Mouse (Mus musculus): Measurements from ENCODE around the gene Fcrl1. TPM values are rescaled to one million over a fixed set of nuclear protein-coding genes. Genes with fewer than 3 reads are reported as not detected.
A peak's percentile ranks its signal among the peaks of the same experiment; 100 is the strongest.

Gene Fcrl1
- polyA plus RNA-seq, 1 experiment, result 0.29 TPM

GRCm38 (mm10) chr3:87398809-87399208 lies 22.6 kb downstream of the Fcrl1 start:
- H3K27ac ChIP-seq (ENCODE audit: insufficient read depth, low read length), result no peak overlapping the region
- TF ChIP-seq CTCF (IDR thresholded peaks at IDR 0.05; ENCODE audit: borderline replicate concordance, insufficient read depth, low read depth, low read length) (no peak), POLR2A (IDR thresholded peaks at IDR 0.05; ENCODE audit: borderline replicate concordance, insufficient read depth, low read length) (no peak)
- 60% methylated on average over 4 of the region's 4 CpGs for WGBS
- H3K4me3 ChIP-seq (replicated peaks; ENCODE audit: insufficient read depth, low read depth, low read length), result no peak overlapping the region
- H3K4me1 ChIP-seq (ENCODE audit: control insufficient read depth, insufficient read depth, low read length), result no peaks in the 10 kb centered on the region
- H3K27me3 ChIP-seq (ENCODE audit: control insufficient read depth, insufficient read depth, low read length), result no peaks in the 10 kb centered on the region
- DNase-seq, result no peak

GRCm38 (mm10) chr3:87399906-87400305 lies 23.7 kb downstream of the Fcrl1 start:
- Histone ChIP-seq H3K27ac (ENCODE audit: insufficient read depth, low read length) (no peak overlapping the region), H3K4me1 (ENCODE audit: control insufficient read depth, insufficient read depth, low read length) (no peaks in the 10 kb centered on the region), H3K27me3 (ENCODE audit: control insufficient read depth, insufficient read depth, low read length) (no peaks in the 10 kb centered on the region), H3K4me3 (replicated peaks; ENCODE audit: insufficient read depth, low read depth, low read length) (no peak overlapping the region)
- no peak for DNase-seq
- TF ChIP-seq CTCF (IDR thresholded peaks at IDR 0.05; ENCODE audit: borderline replicate concordance, insufficient read depth, low read depth, low read length) (no peak), POLR2A (IDR thresholded peaks at IDR 0.05; ENCODE audit: borderline replicate concordance, insufficient read depth, low read length) (no peak)
- WGBS, result 79% methylated on average over 4 of the region's 4 CpGs

- no peaks in the 10 kb centered on the region for H3K4me1 ChIP-seq (ENCODE audit: control insufficient read depth, insufficient read depth, low read length)
- TF ChIP-seq POLR2A (IDR thresholded peaks at IDR 0.05; ENCODE audit: borderline replicate concordance, insufficient read depth, low read length) (no peak), CTCF (IDR thresholded peaks at IDR 0.05; ENCODE audit: borderline replicate concordance, insufficient read depth, low read depth, low read length) (no peak)
- H3K27ac ChIP-seq (ENCODE audit: insufficient read depth, low read length), result no peak overlapping the region
- WGBS, result 59% methylated on average over 5 of the region's 5 CpGs
- H3K27me3 ChIP-seq (ENCODE audit: control insufficient read depth, insufficient read depth, low read length), result no peaks in the 10 kb centered on the region
- no peak for DNase-seq
- H3K4me3 ChIP-seq (replicated peaks; ENCODE audit: insufficient read depth, low read depth, low read length), result no peak overlapping the region
Observed at GRCm38 (mm10) chr3:87401321-87401720, 25.1 kb downstream of the Fcrl1 start.

GRCm38 (mm10) chr3:87408171-87408570 lies 32.0 kb downstream of the Fcrl1 start:
- no peaks in the 10 kb centered on the region for H3K4me1 ChIP-seq (ENCODE audit: control insufficient read depth, insufficient read depth, low read length)
- 33% methylated on average over 4 of the region's 4 CpGs for WGBS
- TF ChIP-seq CTCF (IDR thresholded peaks at IDR 0.05; ENCODE audit: borderline replicate concordance, insufficient read depth, low read depth, low read length), result peak; percentile 18; the same call in 1 of the 2 replicates
- TF ChIP-seq POLR2A (IDR thresholded peaks at IDR 0.05; ENCODE audit: borderline replicate concordance, insufficient read depth, low read length), result no peak
- DNase-seq, result no peak
- H3K4me3 ChIP-seq (replicated peaks; ENCODE audit: insufficient read depth, low read depth, low read length), result no peak overlapping the region
- no peak overlapping the region for H3K27ac ChIP-seq (ENCODE audit: insufficient read depth, low read length)
- H3K27me3 ChIP-seq (ENCODE audit: control insufficient read depth, insufficient read depth, low read length), result no peaks in the 10 kb centered on the region

- no peaks in the 10 kb centered on the region for H3K4me1 ChIP-seq (ENCODE audit: control insufficient read depth, insufficient read depth, low read length)
- no peak overlapping the region for H3K27ac ChIP-seq (ENCODE audit: insufficient read depth, low read length)
- H3K27me3 ChIP-seq (ENCODE audit: control insufficient read depth, insufficient read depth, low read length), result no peaks in the 10 kb centered on the region
- no peak for DNase-seq
- 68% methylated on average over 4 of the region's 4 CpGs for WGBS
- TF ChIP-seq CTCF (IDR thresholded peaks at IDR 0.05; ENCODE audit: borderline replicate concordance, insufficient read depth, low read depth, low read length) (no peak), POLR2A (IDR thresholded peaks at IDR 0.05; ENCODE audit: borderline replicate concordance, insufficient read depth, low read length) (no peak)
- H3K4me3 ChIP-seq (replicated peaks; ENCODE audit: insufficient read depth, low read depth, low read length), result no peak overlapping the region
Observed at GRCm38 (mm10) chr3:87409196-87409935, 33.2 kb downstream of the Fcrl1 start.

- no peaks in the 10 kb centered on the region for H3K27me3 ChIP-seq (ENCODE audit: control insufficient read depth, insufficient read depth, low read length)
- 85% methylated on average over 6 of the region's 6 CpGs for WGBS
- H3K4me1 ChIP-seq (ENCODE audit: control insufficient read depth, insufficient read depth, low read length), result no peaks in the 10 kb centered on the region
- no peak for DNase-seq
- no peak overlapping the region for H3K4me3 ChIP-seq (replicated peaks; ENCODE audit: insufficient read depth, low read depth, low read length)
- no peak overlapping the region for H3K27ac ChIP-seq (ENCODE audit: insufficient read depth, low read length)
- no peak for TF ChIP-seq CTCF (IDR thresholded peaks at IDR 0.05; ENCODE audit: borderline replicate concordance, insufficient read depth, low read depth, low read length)
- TF ChIP-seq POLR2A (IDR thresholded peaks at IDR 0.05; ENCODE audit: borderline replicate concordance, insufficient read depth, low read length), result no peak
Observed at GRCm38 (mm10) chr3:87410605-87411004, 34.4 kb downstream of the Fcrl1 start.

GRCm38 (mm10) chr3:87411150-87411549 lies 35.0 kb downstream of the Fcrl1 start:
- Histone ChIP-seq H3K27ac (ENCODE audit: insufficient read depth, low read length) (no peak overlapping the region), H3K27me3 (ENCODE audit: control insufficient read depth, insufficient read depth, low read length) (no peaks in the 10 kb centered on the region), H3K4me3 (replicated peaks; ENCODE audit: insufficient read depth, low read depth, low read length) (no peak overlapping the region), H3K4me1 (ENCODE audit: control insufficient read depth, insufficient read depth, low read length) (no peaks in the 10 kb centered on the region)
- DNase-seq, result peak; percentile 22 to 36
- TF ChIP-seq CTCF (IDR thresholded peaks at IDR 0.05; ENCODE audit: borderline replicate concordance, insufficient read depth, low read depth, low read length), result peak; percentile 79
- TF ChIP-seq POLR2A (IDR thresholded peaks at IDR 0.05; ENCODE audit: borderline replicate concordance, insufficient read depth, low read length), result no peak
- 12% methylated on average over 12 of the region's 12 CpGs for WGBS

- Histone ChIP-seq H3K27ac (ENCODE audit: insufficient read depth, low read length) (no peak overlapping the region), H3K4me1 (ENCODE audit: control insufficient read depth, insufficient read depth, low read length) (no peaks in the 10 kb centered on the region), H3K4me3 (replicated peaks; ENCODE audit: insufficient read depth, low read depth, low read length) (no peak overlapping the region), H3K27me3 (ENCODE audit: control insufficient read depth, insufficient read depth, low read length) (no peaks in the 10 kb centered on the region)
- WGBS, result 81% methylated on average over 1 of the region's 1 CpGs
- no peak for TF ChIP-seq CTCF (IDR thresholded peaks at IDR 0.05; ENCODE audit: borderline replicate concordance, insufficient read depth, low read depth, low read length)
- no peak for TF ChIP-seq POLR2A (IDR thresholded peaks at IDR 0.05; ENCODE audit: borderline replicate concordance, insufficient read depth, low read length)
- no peak for DNase-seq
Observed at GRCm38 (mm10) chr3:87420645-87421044, 44.5 kb downstream of the Fcrl1 start.

Data from cerebellum, adult 2 months (tissue).